Mouse (Mus musculus) forebrain, embryonic 10.5 days (tissue): ENCODE data around the gene Cd200r4. TPM values are rescaled to one million over a fixed set of nuclear protein-coding genes. Genes with fewer than 3 reads are reported as not detected.

Source experiments
- polyA plus RNA-seq: library from polyadenylated mRNA; unstranded; fragments of >200 nt; fragmentation: Nextera tagmentation; extraction: Ambion mirVana; gene quantifications from 2 replicates; pipeline ENCODE4 v1.2.1, GENCODE M21; 2016

Gene Cd200r4
- polyA plus RNA-seq, 1 experiment from 2014 or later = 0.14 TPM

Other genes with a start within 250 kb of the Cd200r4 start
- gene Nepro, start 87.4 kb upstream of the Cd200r4 start, polyA plus RNA-seq = 15.4 and 17.1 TPM in 2 replicates
- gene Gtpbp8, start 65.4 kb upstream of the Cd200r4 start, polyA plus RNA-seq = 31.9 and 32.4 TPM in 2 replicates
- 0.27 and 0.47 TPM in 2 replicates for gene Cd200r1, start 46.0 kb upstream of the Cd200r4 start, polyA plus RNA-seq
- not detected in 2 replicates for gene Cd200r2, start 55.4 kb downstream of the Cd200r4 start, polyA plus RNA-seq
- gene Cd200r3, start 131.9 kb downstream of the Cd200r4 start, polyA plus RNA-seq = not detected in 2 replicates